Mouse (Mus musculus) brain, embryonic 14.5 days (tissue): ENCODE measurements around the gene Scai.

Experiments
- CTCF ChIP-seq: fragments of 200-500 bp; IDR thresholded peaks from 2 replicates; pipeline ENCODE4 v1.5.1; 2012; ENCODE audit warnings: inconsistent platforms, mild to moderate bottlenecking, moderate library complexity, borderline replicate concordance; ENCODE audit not compliant: insufficient read depth, insufficient read length; ENCODE audit errors: extremely low read depth
- POLR2A ChIP-seq: fragments of 200-500 bp; IDR thresholded peaks from 2 replicates; pipeline ENCODE4 v1.6.1; 2012; ENCODE audit warnings: mild to moderate bottlenecking, inconsistent platforms, borderline replicate concordance; ENCODE audit not compliant: poor library complexity, insufficient read depth, insufficient read length, severe bottlenecking; ENCODE audit errors: extremely low read depth

DNA sequence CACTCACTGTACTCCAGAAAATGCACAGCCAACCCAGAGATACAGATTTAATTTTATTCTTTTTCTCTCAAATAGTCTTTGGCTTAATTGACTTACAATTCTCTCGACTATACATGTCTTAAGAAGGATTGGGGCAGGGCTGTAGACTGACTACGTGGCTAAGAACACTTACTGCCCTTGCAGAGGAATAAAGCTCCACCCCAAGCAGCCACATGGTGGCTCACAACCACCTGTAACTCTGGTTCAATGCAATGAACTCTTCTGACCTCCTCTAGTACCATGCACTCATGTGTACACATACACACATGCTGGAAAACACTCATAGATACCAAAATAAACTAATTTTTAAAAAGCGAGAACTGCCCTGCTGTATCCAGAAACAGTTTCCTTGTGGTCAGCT, 4.6 kb downstream of the Scai start:
- TF ChIP-seq CTCF (no peak; the same call in 1 of the 2 replicates), POLR2A (no peak)
